Mouse (Mus musculus) G1E (cell line): ENCODE results near the gene Pid1. TPM values are rescaled to one million over a fixed set of nuclear protein-coding genes. Genes with fewer than 3 reads are reported as not detected.

Experiments used
- ATAC-seq: 2 replicates; pipeline ENCODE4 v1.8.0; 2016; ENCODE audit warnings: mild to moderate bottlenecking; ENCODE audit not compliant: insufficient number of reproducible peaks, poor library complexity, low FRiP score, severe bottlenecking; ENCODE audit errors: extremely low read depth
- DNase-seq: peaks from one replicate; pipeline ENCODE4 v3.0.0; 2012; ENCODE audit warnings: low spot score
- H3K27me3 ChIP-seq: 2 replicates; pipeline ENCODE4 v1.6.1; 2012; ENCODE audit warnings: mild to moderate bottlenecking, low read length, inconsistent platforms; ENCODE audit not compliant: insufficient read depth
- H3K36me3 ChIP-seq: replicated peaks from 2 replicates; pipeline ENCODE3; 2012; ENCODE audit warnings: mild to moderate bottlenecking, inconsistent platforms
- H3K4me1 ChIP-seq: 2 replicates; pipeline ENCODE4 v1.6.1; 2012; ENCODE audit warnings: low read depth, low read length, inconsistent platforms, mixed read lengths; ENCODE audit not compliant: insufficient read depth
- H3K4me3 ChIP-seq: 2 replicates; pipeline ENCODE4 v1.5.1; 2012; ENCODE audit warnings: low read depth, mild to moderate bottlenecking, inconsistent platforms, low read length, moderate library complexity, mixed read lengths
- H3K9me3 ChIP-seq: replicated peaks from 2 replicates; pipeline ENCODE4 v1.6.1; 2012; ENCODE audit warnings: inconsistent platforms
- CTCF ChIP-seq: IDR thresholded peaks from 2 replicates; pipeline ENCODE4 v1.5.1; 2012; ENCODE audit warnings: low read depth, low read length, inconsistent platforms, mixed read lengths
- GATA1 ChIP-seq: IDR thresholded peaks from 2 replicates; pipeline ENCODE4 v1.6.1; 2012; ENCODE audit warnings: borderline replicate concordance, low read length, inconsistent platforms, mixed read lengths
- GATA2 ChIP-seq: IDR thresholded peaks from 2 replicates; pipeline ENCODE4 v1.6.1; 2012; ENCODE audit warnings: low read depth, low read length, inconsistent platforms, borderline replicate concordance
- POLR2AphosphoS5 ChIP-seq: IDR thresholded peaks from 2 replicates; pipeline ENCODE4 v1.6.1; 2012; ENCODE audit warnings: low read depth, low read length, inconsistent platforms; ENCODE audit not compliant: insufficient replicate concordance
- TAL1 ChIP-seq: conservative IDR thresholded peaks from 2 replicates; pipeline ENCODE4 v1.6.1; 2012; ENCODE audit warnings: low read depth, low read length, inconsistent platforms, mixed read lengths
- polyA plus RNA-seq: library from polyadenylated mRNA; stranded (reverse); fragments of >175 nt; gene quantifications from 2 replicates; pipeline ENCODE4 v1.2.3, GENCODE M21; 2012
- total RNA-seq, 2 experiments: library from RNA; stranded (forward) in 1 of 2; stranded (reverse) in 1 of 2; fragments of 200-1000 nt in 1 of 2; fragments of >200 nt in 1 of 2; fragmentation: Nextera tagmentation in 1 of 2; gene quantifications; 2 replicates each; pipeline ENCODE4 v1.2.3; 2014 to 2017

The Pid1 gene
- total and polyA plus RNA-seq, 3 experiments = 0.33 TPM; not detected in 2

DNA sequence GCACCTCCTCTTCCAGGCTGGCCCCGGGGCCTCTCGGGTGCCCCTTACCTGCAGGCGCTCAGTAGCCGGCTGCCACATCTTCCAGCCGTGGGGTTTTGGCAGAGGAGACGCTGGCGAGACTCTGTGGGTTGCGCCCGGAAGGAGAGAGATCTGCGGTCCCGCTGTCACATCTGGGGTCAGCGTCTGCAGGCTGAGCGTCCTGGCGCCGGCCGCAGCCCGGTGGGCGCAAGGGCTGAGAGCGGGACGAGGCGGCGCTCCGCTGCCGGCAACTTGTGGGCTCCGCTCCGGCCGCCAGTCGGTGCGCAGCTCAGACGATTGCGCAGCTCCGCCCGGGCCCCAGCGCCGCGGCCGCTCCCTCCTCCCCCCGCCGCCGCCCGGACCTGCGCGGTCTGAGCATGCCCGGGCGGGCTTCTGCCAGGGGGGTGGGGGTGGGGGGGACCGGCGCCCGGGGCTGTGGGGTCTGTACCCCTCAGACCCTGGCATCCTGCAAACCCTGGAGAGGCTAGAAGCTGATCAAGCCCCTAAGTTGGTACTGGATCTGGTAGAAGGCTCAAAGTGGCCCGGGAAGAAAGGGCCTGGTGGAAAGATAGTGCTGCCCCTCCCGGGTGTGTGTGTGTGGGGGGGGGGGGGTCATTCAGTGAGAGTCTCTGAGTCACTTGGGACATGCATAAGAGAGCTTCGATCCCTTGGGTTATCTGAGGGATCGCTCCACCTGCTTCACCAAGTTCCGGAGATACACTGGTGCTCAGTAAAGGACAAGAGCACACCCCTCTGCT, 79.5 kb downstream of the Pid1 start:
- Histone ChIP-seq H3K9me3 (peaks cover 57% of the 10 kb centered on the region), H3K4me1 (no peaks in the 10 kb centered on the region), H3K4me3 (no peak overlapping the region; the same call in 1 of the 2 replicates), H3K36me3 (no peaks in the 10 kb centered on the region), H3K27me3 (no peaks in the 10 kb centered on the region; the same call in 1 of the 2 replicates)
- no peak for ATAC-seq
- no peak for DNase-seq
- TF ChIP-seq GATA1 = no peak
- TF ChIP-seq POLR2AphosphoS5 = no peak
- no peak for TF ChIP-seq CTCF
- TF ChIP-seq GATA2 = no peak
- TF ChIP-seq TAL1 = no peak

DNA sequence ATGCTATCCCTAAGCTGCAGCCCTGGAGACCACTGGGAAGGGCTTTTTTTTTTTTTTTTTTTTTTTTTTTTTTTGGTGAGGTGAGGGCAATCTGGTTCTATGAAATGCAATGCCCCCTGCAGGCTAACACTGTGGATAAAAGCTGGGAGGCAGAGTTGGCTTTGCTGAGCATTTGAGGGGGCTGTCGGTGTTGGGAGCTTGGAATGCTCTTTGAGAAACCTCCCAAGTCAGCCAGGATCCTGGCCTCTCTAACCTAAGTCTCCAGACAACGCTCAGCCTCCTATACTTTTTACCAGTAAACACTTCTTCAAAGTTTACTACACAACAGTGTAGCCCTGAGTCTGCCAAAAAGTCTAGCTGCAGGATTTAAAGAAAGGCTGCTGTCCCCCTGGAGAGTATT, 80.9 kb downstream of the Pid1 start:
- Histone ChIP-seq H3K27me3 (no peaks in the 10 kb centered on the region; the same call in 1 of the 2 replicates), H3K4me1 (no peaks in the 10 kb centered on the region)
- TF ChIP-seq GATA2 (no peak), GATA1 (no peak), POLR2AphosphoS5 (no peak), CTCF (no peak), TAL1 (no peak)

DNA sequence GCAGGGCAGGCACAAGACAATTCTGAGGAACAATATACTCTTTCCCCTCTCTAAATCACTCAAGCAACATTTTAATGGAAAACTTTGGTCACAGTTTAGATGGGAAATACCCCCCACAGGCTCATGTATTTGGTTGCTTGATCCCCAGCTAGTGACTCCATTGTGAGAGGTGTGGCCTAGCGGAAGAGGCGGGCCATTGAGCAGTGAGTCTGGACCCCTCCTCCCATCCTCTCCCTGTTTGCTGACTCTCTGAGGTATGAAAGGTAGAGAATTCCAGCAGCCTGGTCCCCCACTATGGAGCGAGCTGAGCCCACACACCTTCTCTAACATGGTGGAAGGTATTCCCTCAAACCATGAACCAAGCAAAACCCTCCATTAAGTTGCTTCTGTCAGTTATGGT, 83.8 kb downstream of the Pid1 start:
- H3K4me1 ChIP-seq = no peaks in the 10 kb centered on the region
- no peaks in the 10 kb centered on the region; the same call in 1 of the 2 replicates for H3K27me3 ChIP-seq
- no peak overlapping the region for H3K4me3 ChIP-seq
- DNase-seq (no peak), ATAC-seq (no peak)
- H3K36me3 ChIP-seq = no peaks in the 10 kb centered on the region
- peaks cover 46% of the 10 kb centered on the region for H3K9me3 ChIP-seq
- TF ChIP-seq CTCF (no peak), GATA1 (no peak), TAL1 (no peak), GATA2 (no peak), POLR2AphosphoS5 (no peak)

More for the DNA sequence above, 80.9 kb downstream of the Pid1 start:
- no peak overlapping the region for H3K4me3 ChIP-seq
- DNase-seq (no peak), ATAC-seq (no peak)
- peaks cover 53% of the 10 kb centered on the region for H3K9me3 ChIP-seq
- H3K36me3 ChIP-seq = no peaks in the 10 kb centered on the region

DNA sequence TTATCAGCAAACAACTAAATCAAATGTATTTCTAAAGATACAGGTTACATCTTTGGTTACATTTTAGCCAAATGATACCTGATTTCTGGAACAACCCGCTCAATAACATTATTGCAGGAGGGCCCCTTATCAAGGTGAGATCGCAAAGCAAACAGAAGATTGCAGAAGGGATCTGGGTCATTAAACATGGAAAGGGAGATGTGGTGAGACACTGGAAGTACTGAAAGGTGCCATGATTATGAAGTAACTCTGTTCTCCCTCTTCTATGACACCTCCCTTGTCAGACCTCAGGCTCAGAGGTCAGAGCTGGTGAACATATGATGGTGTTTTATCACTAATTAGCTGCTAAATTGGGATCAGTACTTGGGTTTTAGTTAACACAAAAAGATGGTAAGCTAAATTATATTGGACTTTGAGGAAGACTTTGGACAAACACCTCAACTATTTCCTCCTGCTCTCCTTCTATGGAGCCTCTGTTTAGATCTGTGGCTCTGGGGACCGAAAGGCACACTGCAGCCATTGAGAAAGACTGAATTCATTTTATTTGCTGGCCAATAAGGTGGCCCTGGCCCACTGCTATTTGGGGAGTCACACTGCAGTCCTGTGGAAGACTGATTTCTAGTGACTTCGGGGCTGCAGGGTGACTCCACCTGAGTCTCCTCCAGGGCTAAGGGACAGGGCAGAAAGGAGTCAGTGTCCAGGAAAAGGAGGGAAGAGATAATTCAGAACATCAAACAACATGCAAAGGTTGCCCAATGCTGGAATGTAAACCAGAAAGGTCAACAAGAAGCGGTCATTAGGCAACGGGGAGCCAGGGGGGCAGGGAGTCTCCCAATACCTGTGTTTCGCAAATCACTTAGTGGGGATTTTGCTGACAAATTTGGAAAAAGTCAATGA, 85.4 kb downstream of the Pid1 start:
- no peaks in the 10 kb centered on the region for H3K27me3 ChIP-seq
- H3K9me3 ChIP-seq = peaks cover 33% of the 10 kb centered on the region
- no peak for TF ChIP-seq GATA1
- TF ChIP-seq TAL1 = no peak
- no peak for TF ChIP-seq POLR2AphosphoS5
- TF ChIP-seq CTCF = no peak
- H3K4me1 ChIP-seq = no peaks in the 10 kb centered on the region
- no peak for ATAC-seq
- H3K4me3 ChIP-seq = no peak overlapping the region
- no peaks in the 10 kb centered on the region for H3K36me3 ChIP-seq
- DNase-seq = no peak

DNA sequence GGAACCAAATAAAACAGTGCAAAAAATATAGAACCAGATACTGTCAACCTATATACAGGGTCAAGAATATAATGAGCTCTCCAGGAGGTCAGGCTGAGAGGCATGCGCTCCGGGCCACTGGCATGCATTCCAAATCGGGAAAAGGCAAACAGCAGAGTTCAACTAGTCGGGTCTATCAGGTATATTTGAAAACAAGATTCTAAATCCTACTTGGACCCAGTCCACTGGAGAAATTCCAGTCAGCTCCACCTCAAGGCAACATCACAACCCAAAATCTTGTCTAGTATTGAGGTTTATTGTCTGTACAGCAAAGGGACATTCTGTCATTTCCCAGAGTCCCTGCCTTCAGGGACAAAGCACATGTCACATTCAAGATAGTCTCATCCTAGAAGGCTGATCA, 91.0 kb downstream of the Pid1 start:
- no peak for TF ChIP-seq GATA2
- no peak for TF ChIP-seq CTCF
- TF ChIP-seq TAL1 = no peak
- TF ChIP-seq GATA1 = no peak
- TF ChIP-seq POLR2AphosphoS5 = no peak
- ATAC-seq = no peak
- Histone ChIP-seq H3K4me1 (no peaks in the 10 kb centered on the region), H3K4me3 (no peak overlapping the region), H3K36me3 (no peaks in the 10 kb centered on the region), H3K27me3 (no peaks in the 10 kb centered on the region), H3K9me3 (peaks cover 20% of the 10 kb centered on the region)
- DNase-seq = no peak

DNA sequence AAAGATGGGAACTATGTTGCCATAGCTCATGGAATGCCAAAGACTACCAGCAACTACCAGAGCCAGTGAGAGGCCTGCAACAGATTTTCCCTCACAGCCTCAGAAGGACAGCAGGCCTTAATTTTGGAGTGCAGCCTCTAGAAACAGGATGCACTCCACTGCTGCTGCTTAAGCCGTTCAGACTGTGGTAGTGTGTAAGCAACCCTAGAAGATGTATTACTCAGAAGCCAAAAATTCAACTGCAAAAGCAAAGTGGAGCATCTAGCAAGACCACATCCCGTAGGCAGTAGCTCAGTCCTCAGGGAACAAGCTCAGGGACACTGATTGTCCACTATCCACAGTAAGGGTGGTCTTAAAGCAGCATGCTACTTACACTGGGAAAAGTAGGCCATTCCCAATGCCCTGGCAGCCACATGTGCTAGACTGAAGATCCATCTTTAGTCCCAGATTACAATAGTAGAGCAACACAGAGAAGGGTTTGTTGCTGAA, 92.2 kb downstream of the Pid1 start:
- Histone ChIP-seq H3K4me3 (no peak overlapping the region), H3K4me1 (no peaks in the 10 kb centered on the region), H3K27me3 (no peaks in the 10 kb centered on the region), H3K36me3 (no peaks in the 10 kb centered on the region), H3K9me3 (peaks cover 16% of the 10 kb centered on the region)
- no peak for DNase-seq
- TF ChIP-seq GATA1 (no peak), CTCF (no peak), GATA2 (no peak), TAL1 (no peak), POLR2AphosphoS5 (no peak)
- ATAC-seq = no peak
